Mouse (Mus musculus): Measurements from ENCODE around the gene Gxylt1. TPM values are rescaled to one million over a fixed set of nuclear protein-coding genes. Genes with fewer than 3 reads are reported as not detected.
"Not testable (repeated sequence)": the region's sequence is repeated elsewhere in the genome, so short reads cannot be mapped to it uniquely, and the experiment has no call there.

Gene Gxylt1
- polyA plus RNA-seq, 1 experiment = 16.2 TPM

GRCm38 (mm10) chr15:93251553-93252250, 23.3 kb downstream of the Gxylt1 start:
- no peaks in the 10 kb centered on the region; the same call in 1 of the 2 replicates for H3K36me3 ChIP-seq (ENCODE audit: control insufficient read depth, insufficient read depth, low read length)
- no peaks in the 10 kb centered on the region; the same call in 1 of the 2 replicates for H3K4me1 ChIP-seq (ENCODE audit: control insufficient read depth, insufficient read depth, low read length)
- no peak overlapping the region for H3K27ac ChIP-seq (ENCODE audit: control insufficient read depth, insufficient read depth, low read depth, low read length)
- H3K4me3 ChIP-seq (ENCODE audit: control insufficient read depth, low read depth, low read length) = no peak overlapping the region
- TF ChIP-seq POLR2A (IDR thresholded peaks at IDR 0.05; ENCODE audit: control insufficient read depth, low read depth, low read length) (no peak), CTCF (IDR thresholded peaks at IDR 0.05; ENCODE audit: control insufficient read depth, insufficient read depth, insufficient replicate concordance, low read depth, low read length) (no peak)
- no peaks in the 10 kb centered on the region for H3K27me3 ChIP-seq (ENCODE audit: control insufficient read depth, insufficient read depth, low read length)

- TF ChIP-seq POLR2A (IDR thresholded peaks at IDR 0.05; ENCODE audit: control insufficient read depth, low read depth, low read length) = no peak
- no peak for TF ChIP-seq CTCF (IDR thresholded peaks at IDR 0.05; ENCODE audit: control insufficient read depth, insufficient read depth, insufficient replicate concordance, low read depth, low read length)
- Histone ChIP-seq H3K36me3 (ENCODE audit: control insufficient read depth, insufficient read depth, low read length) (no peaks in the 10 kb centered on the region), H3K4me3 (ENCODE audit: control insufficient read depth, low read depth, low read length) (no peak overlapping the region)
Measured at GRCm38 (mm10) chr15:93243202-93243601, 31.8 kb downstream of the Gxylt1 start.

GRCm38 (mm10) chr15:93236456-93236855, 38.5 kb downstream of the Gxylt1 start:
- H3K4me1 ChIP-seq (ENCODE audit: control insufficient read depth, insufficient read depth, low read length); H3K27me3 ChIP-seq (ENCODE audit: control insufficient read depth, insufficient read depth, low read length); H3K36me3 ChIP-seq (ENCODE audit: control insufficient read depth, insufficient read depth, low read length); H3K27ac ChIP-seq (ENCODE audit: control insufficient read depth, insufficient read depth, low read depth, low read length): not testable (repeated sequence)
- H3K4me3 ChIP-seq (ENCODE audit: control insufficient read depth, low read depth, low read length) = peak overlapping the region; percentile 69

More at GRCm38 (mm10) chr15:93243202-93243601, 31.8 kb downstream of the Gxylt1 start:
- H3K27me3 ChIP-seq (ENCODE audit: control insufficient read depth, insufficient read depth, low read length) = no peaks in the 10 kb centered on the region
- no peaks in the 10 kb centered on the region for H3K4me1 ChIP-seq (ENCODE audit: control insufficient read depth, insufficient read depth, low read length)
- H3K27ac ChIP-seq (ENCODE audit: control insufficient read depth, insufficient read depth, low read depth, low read length) = no peak overlapping the region

GRCm38 (mm10) chr15:93229028-93229427, 46.0 kb downstream of the Gxylt1 start:
- Histone ChIP-seq H3K27ac (ENCODE audit: control insufficient read depth, insufficient read depth, low read depth, low read length) (no peak overlapping the region), H3K4me3 (ENCODE audit: control insufficient read depth, low read depth, low read length) (no peak overlapping the region), H3K36me3 (ENCODE audit: control insufficient read depth, insufficient read depth, low read length) (no peaks in the 10 kb centered on the region), H3K27me3 (ENCODE audit: control insufficient read depth, insufficient read depth, low read length) (no peaks in the 10 kb centered on the region), H3K4me1 (ENCODE audit: control insufficient read depth, insufficient read depth, low read length) (no peaks in the 10 kb centered on the region)
- TF ChIP-seq POLR2A (IDR thresholded peaks at IDR 0.05; ENCODE audit: control insufficient read depth, low read depth, low read length) (no peak), CTCF (IDR thresholded peaks at IDR 0.05; ENCODE audit: control insufficient read depth, insufficient read depth, insufficient replicate concordance, low read depth, low read length) (no peak)

- H3K27me3 ChIP-seq (ENCODE audit: control insufficient read depth, insufficient read depth, low read length) = no peaks in the 10 kb centered on the region
- H3K4me3 ChIP-seq (ENCODE audit: control insufficient read depth, low read depth, low read length) = no peak overlapping the region
- H3K27ac ChIP-seq (ENCODE audit: control insufficient read depth, insufficient read depth, low read depth, low read length) = no peak overlapping the region
- no peaks in the 10 kb centered on the region for H3K4me1 ChIP-seq (ENCODE audit: control insufficient read depth, insufficient read depth, low read length)
- TF ChIP-seq CTCF (IDR thresholded peaks at IDR 0.05; ENCODE audit: control insufficient read depth, insufficient read depth, insufficient replicate concordance, low read depth, low read length) (no peak), POLR2A (IDR thresholded peaks at IDR 0.05; ENCODE audit: control insufficient read depth, low read depth, low read length) (no peak)
- H3K36me3 ChIP-seq (ENCODE audit: control insufficient read depth, insufficient read depth, low read length) = no peaks in the 10 kb centered on the region
Measured at GRCm38 (mm10) chr15:93228375-93228774, 46.6 kb downstream of the Gxylt1 start.

- H3K27ac ChIP-seq (ENCODE audit: control insufficient read depth, insufficient read depth, low read depth, low read length) = no peak overlapping the region
- peak; percentile 61; the same call in 1 of the 2 replicates for TF ChIP-seq CTCF (IDR thresholded peaks at IDR 0.05; ENCODE audit: control insufficient read depth, insufficient read depth, insufficient replicate concordance, low read depth, low read length)
- no peak for TF ChIP-seq POLR2A (IDR thresholded peaks at IDR 0.05; ENCODE audit: control insufficient read depth, low read depth, low read length)
- H3K36me3 ChIP-seq (ENCODE audit: control insufficient read depth, insufficient read depth, low read length) = no peaks in the 10 kb centered on the region
- no peaks in the 10 kb centered on the region for H3K27me3 ChIP-seq (ENCODE audit: control insufficient read depth, insufficient read depth, low read length)
- no peak overlapping the region for H3K4me3 ChIP-seq (ENCODE audit: control insufficient read depth, low read depth, low read length)
- no peaks in the 10 kb centered on the region for H3K4me1 ChIP-seq (ENCODE audit: control insufficient read depth, insufficient read depth, low read length)
Measured at GRCm38 (mm10) chr15:93227764-93228079, 47.3 kb downstream of the Gxylt1 start.

DNA sequence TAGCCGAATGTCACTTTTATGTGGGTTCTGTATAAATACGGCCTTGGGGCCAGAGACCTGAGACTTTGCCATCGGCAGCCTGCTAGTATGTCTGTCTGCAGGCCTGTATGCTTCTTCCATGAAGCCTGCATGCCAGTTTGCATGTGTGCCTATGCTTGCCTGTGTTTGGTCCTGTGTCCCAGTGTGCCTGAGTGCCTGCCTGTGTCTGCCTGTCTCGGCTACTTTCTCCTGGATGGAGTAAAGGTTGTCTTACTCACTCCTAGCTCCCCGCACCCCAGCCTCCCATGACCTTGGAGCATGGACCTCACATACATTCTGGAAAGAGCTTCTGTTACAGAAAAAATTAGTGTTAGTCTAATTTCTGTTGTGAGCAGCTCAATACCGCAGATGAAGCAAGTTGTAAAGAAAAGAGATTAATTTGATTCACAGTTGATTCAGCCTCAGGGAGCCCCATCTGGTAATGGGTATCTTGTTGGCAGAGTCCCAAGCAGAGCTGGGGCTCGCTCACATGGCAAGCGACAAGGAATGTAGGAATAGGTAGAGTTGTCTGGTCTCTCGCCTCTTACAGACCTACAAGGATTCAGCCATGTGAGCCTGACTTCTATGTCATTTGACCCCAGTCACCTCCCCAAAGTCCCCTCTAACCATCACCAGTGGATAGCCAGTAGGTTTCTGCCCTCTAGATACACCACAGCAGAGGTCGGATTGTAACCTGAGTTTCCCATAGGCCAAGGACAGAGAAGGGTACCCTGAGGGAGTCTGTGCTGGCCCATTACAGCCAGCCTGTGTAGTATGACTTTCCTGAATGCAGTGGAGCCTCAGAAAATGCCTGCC, 47.8 kb downstream of the Gxylt1 start:
- TF ChIP-seq POLR2A (IDR thresholded peaks at IDR 0.05; ENCODE audit: control insufficient read depth, low read depth, low read length) (no peak), CTCF (IDR thresholded peaks at IDR 0.05; ENCODE audit: control insufficient read depth, insufficient read depth, insufficient replicate concordance, low read depth, low read length) (no peak)
- H3K36me3 ChIP-seq (ENCODE audit: control insufficient read depth, insufficient read depth, low read length) = no peaks in the 10 kb centered on the region

More for the DNA sequence above, 47.8 kb downstream of the Gxylt1 start:
- Histone ChIP-seq H3K27ac (ENCODE audit: control insufficient read depth, insufficient read depth, low read depth, low read length) (no peak overlapping the region), H3K27me3 (ENCODE audit: control insufficient read depth, insufficient read depth, low read length) (no peaks in the 10 kb centered on the region), H3K4me3 (ENCODE audit: control insufficient read depth, low read depth, low read length) (no peak overlapping the region), H3K4me1 (ENCODE audit: control insufficient read depth, insufficient read depth, low read length) (no peaks in the 10 kb centered on the region)
